Mouse (Mus musculus) ES-E14 (cell line): Measurements from ENCODE around the gene Rfc2. TPM values are rescaled to one million over a fixed set of nuclear protein-coding genes. Genes with fewer than 3 reads are reported as not detected.

ENCODE experiments used
- DNase-seq: peaks from one replicate; pipeline ENCODE4 v3.0.0-alpha.2; 2013; ENCODE audit warnings: low read depth, low spot score
- H3K27ac ChIP-seq: 2 replicates; pipeline ENCODE4 v1.5.1; 2012; ENCODE audit warnings: low read depth, mild to moderate bottlenecking, low read length, moderate library complexity, mixed read lengths; ENCODE audit not compliant: poor library complexity, insufficient read depth, severe bottlenecking
- H3K36me3 ChIP-seq: 2 replicates; pipeline ENCODE4 v1.6.1; 2012; ENCODE audit warnings: mild to moderate bottlenecking, low read length, moderate library complexity, mixed read lengths; ENCODE audit not compliant: control insufficient read depth, poor library complexity, insufficient read depth, severe bottlenecking
- H3K4me1 ChIP-seq, 2 experiments: fragments of 150-350 bp in 1 of 2; sonication (generic) in 1 of 2; 2 replicates each; pipeline ENCODE4 v1.6.1; 2012; ENCODE audit warnings: low read length in 2 of 2, mild to moderate bottlenecking in 1 of 2, mixed read lengths in 1 of 2; ENCODE audit not compliant: control insufficient read depth in 2 of 2, insufficient read depth in 2 of 2, poor library complexity in 1 of 2
- H3K4me3 ChIP-seq, 2 experiments: fragments of 150-350 bp in 1 of 2; sonication (generic) in 1 of 2; 2 replicates each; pipeline ENCODE4 v1.5.1; 2012; ENCODE audit warnings: low read length in 2 of 2, low read depth in 1 of 2, mild to moderate bottlenecking in 1 of 2, mixed read lengths in 1 of 2; ENCODE audit not compliant: insufficient read depth in 1 of 2, poor library complexity in 1 of 2, severe bottlenecking in 1 of 2
- H3K9ac ChIP-seq: 2 replicates; pipeline ENCODE4 v1.6.1; 2012; ENCODE audit warnings: low read depth, mild to moderate bottlenecking, low read length, mixed read lengths; ENCODE audit not compliant: poor library complexity, insufficient read depth, severe bottlenecking
- H3K9me3 ChIP-seq: fragments of 150-350 bp; sonication (generic); 2 replicates; pipeline ENCODE4 v1.6.1; 2012; ENCODE audit warnings: low read depth, mild to moderate bottlenecking, low read length; ENCODE audit not compliant: control insufficient read depth, insufficient read depth
- CHD2 ChIP-seq: IDR thresholded peaks from 2 replicates; pipeline ENCODE4 v1.6.1; 2014; ENCODE audit warnings: mild to moderate bottlenecking, low read depth, low read length, inconsistent platforms
- HCFC1 ChIP-seq: IDR thresholded peaks from 2 replicates; pipeline ENCODE4 v1.6.1; 2012; ENCODE audit warnings: low read length, inconsistent platforms, borderline replicate concordance; ENCODE audit not compliant: insufficient read depth
- MAFK ChIP-seq: IDR thresholded peaks from 2 replicates; pipeline ENCODE4 v1.6.1; 2014; ENCODE audit warnings: mild to moderate bottlenecking, low read depth, low read length, inconsistent platforms; ENCODE audit not compliant: insufficient read depth
- ZC3H11A ChIP-seq: IDR thresholded peaks from 2 replicates; pipeline ENCODE4 v1.6.1; 2012; ENCODE audit warnings: low read depth, mild to moderate bottlenecking, inconsistent platforms, low read length, borderline replicate concordance
- ZNF384 ChIP-seq: IDR thresholded peaks from 2 replicates; pipeline ENCODE4 v1.6.1; 2012; ENCODE audit warnings: low read depth, low read length, inconsistent platforms
- in situ Hi-C, 2 experiments: fragments of 600-800 bp; cut with MboI; formaldehyde crosslinking; loops; one replicate each; pipeline ENCODE4 v1.15.1; 2025; ENCODE audit warnings: low sequenced_read_pairs in 2 of 2, inconsistent platforms in 1 of 2; ENCODE audit not compliant: unreplicated experiment in 2 of 2
- total RNA-seq: library from RNA; depleted of rRNA; stranded (reverse); fragments of 300-350 nt; gene quantifications from 2 replicates; pipeline ENCODE4 v1.2.3, GENCODE M21; 2012

Gene Rfc2
- total RNA-seq, 1 experiment, result 168 TPM

- no peak for DNase-seq
- Histone ChIP-seq H3K27ac (no peak overlapping the region), H3K9ac (no peak overlapping the region), H3K36me3 (no peaks in the 10 kb centered on the region), H3K4me1 (no peaks in the 10 kb centered on the region; a peak in 1 of 4 replicates), H3K4me3 (no peak overlapping the region), H3K9me3 (no peaks in the 10 kb centered on the region)
- in situ Hi-C loops, result no loop called here
- TF ChIP-seq CHD2, result no peak
Observed at GRCm38 (mm10) chr5:134604376-134604775, 23.2 kb downstream of the Rfc2 start.

- no peak for DNase-seq
- in situ Hi-C loops, result no loop called here
- TF ChIP-seq CHD2 (no peak), ZNF384 (no peak), MAFK (no peak), ZC3H11A (no peak), HCFC1 (no peak)
- H3K27ac ChIP-seq, result no peak overlapping the region
- H3K9ac ChIP-seq, result no peak overlapping the region
- no peaks in the 10 kb centered on the region for H3K9me3 ChIP-seq
- no peak overlapping the region for H3K4me3 ChIP-seq
- H3K36me3 ChIP-seq, result no peaks in the 10 kb centered on the region
- H3K4me1 ChIP-seq, result peaks cover 0 to 4% of the 10 kb centered on the region in 2 experiments; a peak in 2 of 4 replicates
Observed at GRCm38 (mm10) chr5:134606314-134606713, 25.1 kb downstream of the Rfc2 start.

GRCm38 (mm10) chr5:134607121-134607520, 26.0 kb downstream of the Rfc2 start:
- H3K36me3 ChIP-seq, result no peaks in the 10 kb centered on the region
- no peaks in the 10 kb centered on the region for H3K9me3 ChIP-seq
- no peak for DNase-seq
- H3K4me1 ChIP-seq, result peaks cover 0 to 6% of the 10 kb centered on the region in 2 experiments; a peak in 2 of 4 replicates
- in situ Hi-C loops, result no loop called here
- TF ChIP-seq ZC3H11A (no peak), MAFK (no peak), HCFC1 (no peak), ZNF384 (no peak), CHD2 (no peak)
- no peak overlapping the region for H3K9ac ChIP-seq
- H3K4me3 ChIP-seq, result no peak overlapping the region
- H3K27ac ChIP-seq, result no peak overlapping the region

DNA sequence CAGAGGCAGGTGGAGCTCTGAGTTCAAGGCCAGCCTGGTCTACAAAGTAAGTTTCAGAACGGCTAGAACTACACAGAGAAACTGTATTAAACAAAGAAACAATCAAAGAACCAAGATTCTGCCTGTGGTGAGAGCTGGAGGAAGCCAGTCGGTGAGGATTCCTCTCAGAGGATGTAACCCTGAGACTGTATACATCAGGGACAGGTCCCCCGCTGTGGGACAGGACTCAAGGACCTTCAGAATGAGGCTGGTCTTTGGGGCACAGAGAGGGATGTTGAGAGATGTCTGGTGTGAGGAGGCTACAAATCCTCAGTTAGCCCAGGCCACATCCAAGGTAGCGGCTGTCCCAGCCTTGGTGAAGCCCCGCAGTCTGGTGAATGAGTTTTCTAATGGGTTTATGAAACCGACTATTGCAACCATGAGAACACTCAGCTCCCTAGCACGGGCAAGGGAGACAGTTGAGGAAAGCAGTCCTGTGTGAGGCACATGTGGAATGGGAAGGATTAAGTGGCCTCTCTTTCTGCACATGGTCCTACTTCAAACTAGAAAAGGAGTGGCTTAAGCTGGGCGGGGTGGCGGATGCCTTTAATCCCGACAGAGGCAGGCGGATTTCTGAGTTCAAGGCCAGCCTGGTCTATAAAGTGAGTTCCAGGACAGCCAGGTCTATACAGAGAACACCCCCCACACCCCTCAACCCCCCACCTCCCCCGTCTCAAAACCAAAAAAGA, 28.9 kb downstream of the Rfc2 start:
- Histone ChIP-seq H3K27ac (peak overlapping the region; percentile 6; the same call in 1 of the 2 replicates), H3K4me3 (no peak overlapping the region), H3K36me3 (no peaks in the 10 kb centered on the region), H3K4me1 (peaks cover 0 to 9% of the 10 kb centered on the region in 2 experiments; a peak in 2 of 4 replicates), H3K9ac (peak overlapping the region; percentile 30; the same call in 1 of the 2 replicates), H3K9me3 (no peaks in the 10 kb centered on the region)
- TF ChIP-seq ZNF384, result no peak
- DNase-seq, result no peak
- in situ Hi-C loops, result no loop called here

DNA sequence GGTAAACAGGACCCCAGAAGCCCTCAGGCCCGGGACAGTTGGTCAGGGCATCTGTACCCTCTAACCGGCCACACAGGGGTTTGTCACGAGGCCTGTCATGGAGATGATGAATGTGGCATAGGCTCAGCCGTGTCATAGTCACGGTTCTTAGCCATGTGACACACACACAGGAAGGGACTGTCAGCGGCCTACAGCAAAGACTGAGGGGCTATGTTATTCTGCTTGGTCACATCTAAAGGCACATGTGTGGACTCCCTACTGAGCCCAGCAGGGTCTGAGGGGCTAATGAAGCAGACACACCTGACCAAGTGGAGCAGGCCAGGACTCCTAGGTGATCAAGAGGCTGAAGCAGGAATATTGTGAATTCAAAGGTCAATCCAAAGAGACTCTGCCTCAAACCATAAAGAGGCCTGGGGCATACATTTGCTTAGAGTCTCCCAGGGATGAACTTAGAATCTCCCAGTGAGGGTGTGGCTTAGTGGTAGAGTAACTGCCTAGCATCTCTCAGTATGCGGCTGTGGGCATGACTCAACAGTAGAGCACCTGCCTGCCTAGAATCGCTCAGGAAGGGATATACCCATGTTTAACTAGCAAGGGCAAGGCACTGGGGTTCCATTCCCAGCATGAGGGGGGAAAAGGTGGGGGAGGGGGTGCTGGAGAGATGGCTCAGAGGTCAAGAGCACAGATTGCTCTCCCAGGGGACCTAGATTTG, 30.8 kb downstream of the Rfc2 start:
- Histone ChIP-seq H3K27ac (no peak overlapping the region), H3K9ac (no peak overlapping the region), H3K36me3 (no peaks in the 10 kb centered on the region), H3K4me3 (no peak overlapping the region), H3K9me3 (no peaks in the 10 kb centered on the region), H3K4me1 (peaks cover 0 to 9% of the 10 kb centered on the region in 2 experiments; a peak in 2 of 4 replicates)
- no peak for DNase-seq
- TF ChIP-seq ZNF384 (no peak), ZC3H11A (no peak), HCFC1 (no peak), CHD2 (no peak), MAFK (no peak)
- in situ Hi-C loops, result no loop called here
